Mouse (Mus musculus) CH12.LX (cell line): ENCODE measurements at regions not wholly inside any gene's neighbourhood (a gene's known extent, or its start where the extent isn't known, plus 50 kb on each side); places are given as distances from the start of the nearest gene placed in this dataset.

Source experiments
- DNase-seq: peaks from one replicate; pipeline ENCODE4 v3.0.0-alpha.2; 2013; ENCODE audit errors: extremely low read depth
- H3K27ac ChIP-seq: 2 replicates; pipeline ENCODE4 v1.5.1; 2012; ENCODE audit warnings: low read depth, mild to moderate bottlenecking, control low read depth, moderate library complexity; ENCODE audit not compliant: insufficient read depth
- H3K27me3 ChIP-seq: replicated peaks from 2 replicates; pipeline ENCODE3; 2012; ENCODE audit warnings: inconsistent platforms
- H3K36me3 ChIP-seq, 2 experiments: replicated peaks in 1 of 2; 2 replicates each; pipeline versions ENCODE3 to v1.6.1; 2012; ENCODE audit warnings: inconsistent platforms in 1 of 2, low read length in 1 of 2, mild to moderate bottlenecking in 1 of 2, mixed read lengths in 1 of 2, moderate library complexity in 1 of 2; ENCODE audit not compliant: control insufficient read depth in 1 of 2, insufficient read depth in 1 of 2
- H3K4me1 ChIP-seq, 2 experiments: 2 replicates each; pipeline ENCODE4 v1.6.1; 2012; ENCODE audit warnings: inconsistent platforms in 1 of 2, moderate library complexity in 1 of 2; ENCODE audit not compliant: insufficient read depth in 2 of 2, control insufficient read depth in 1 of 2
- H3K4me2 ChIP-seq: 2 replicates; pipeline ENCODE4 v1.6.1; 2012; ENCODE audit warnings: low read depth, mild to moderate bottlenecking, control low read depth; ENCODE audit not compliant: poor library complexity, insufficient read depth, severe bottlenecking
- H3K4me3 ChIP-seq, 3 experiments: fragments of 150-350 bp in 1 of 3; sonication (generic) in 1 of 3; replicated peaks in 1 of 3; 2 replicates each; pipeline versions ENCODE3 to v1.5.1; 2011 to 2012; ENCODE audit warnings: low read depth in 2 of 3, low read length in 2 of 3, mild to moderate bottlenecking in 2 of 3, moderate library complexity in 2 of 3, control low read depth in 1 of 3, improper control_type of control experiment in 1 of 3, inconsistent platforms in 1 of 3, mixed read lengths in 1 of 3; ENCODE audit not compliant: poor library complexity in 1 of 3
- H3K79me2 ChIP-seq: replicated peaks from 2 replicates; pipeline ENCODE4 v1.6.1; 2012; ENCODE audit warnings: mild to moderate bottlenecking, moderate library complexity; ENCODE audit not compliant: control insufficient read depth, poor library complexity, insufficient read depth, severe bottlenecking; ENCODE audit errors: extremely low read depth
- H3K9ac ChIP-seq: 2 replicates; pipeline ENCODE4 v1.6.1; 2012; ENCODE audit warnings: low read depth, mild to moderate bottlenecking, control low read depth, moderate library complexity; ENCODE audit not compliant: insufficient read depth
- H3K9me3 ChIP-seq: replicated peaks from 2 replicates; pipeline ENCODE3; 2012; ENCODE audit warnings: low read length, inconsistent platforms, mixed read lengths
- BHLHE40 ChIP-seq: IDR thresholded peaks from 2 replicates; pipeline ENCODE4 v1.6.1; 2011; ENCODE audit warnings: mild to moderate bottlenecking, low read depth, low read length, improper control_type of control experiment
- CHD1 ChIP-seq: IDR thresholded peaks from 2 replicates; pipeline ENCODE4 v1.6.1; 2012; ENCODE audit warnings: low read depth, low read length, improper control_type of control experiment, inconsistent platforms
- CHD2 ChIP-seq: IDR thresholded peaks from 2 replicates; pipeline ENCODE4 v1.6.1; 2011; ENCODE audit warnings: low read length, improper control_type of control experiment
- CTCF ChIP-seq, 2 experiments: IDR thresholded peaks in 1 of 2; conservative IDR thresholded peaks in 1 of 2; 2 replicates each; pipeline ENCODE4 v1.5.1; 2011 to 2012; ENCODE audit warnings: low read depth in 2 of 2, low read length in 2 of 2, improper control_type of control experiment in 1 of 2, inconsistent platforms in 1 of 2, mild to moderate bottlenecking in 1 of 2, moderate library complexity in 1 of 2
- E2F4 ChIP-seq: IDR thresholded peaks from 2 replicates; pipeline ENCODE4 v1.6.1; 2011; ENCODE audit warnings: low read depth, low read length, improper control_type of control experiment; ENCODE audit not compliant: insufficient replicate concordance
- ELF1 ChIP-seq: IDR thresholded peaks from 2 replicates; pipeline ENCODE4 v1.6.1; 2014; ENCODE audit warnings: low read depth, mild to moderate bottlenecking, inconsistent platforms, low read length, improper control_type of control experiment
- EP300 ChIP-seq: IDR thresholded peaks from 2 replicates; pipeline ENCODE4 v1.6.1; 2011; ENCODE audit warnings: low read length, improper control_type of control experiment
- ETS1 ChIP-seq: conservative IDR thresholded peaks from 2 replicates; pipeline ENCODE4 v1.6.1; 2012; ENCODE audit warnings: low read depth, mild to moderate bottlenecking, inconsistent platforms, low read length, improper control_type of control experiment, moderate library complexity
- GABPA ChIP-seq: IDR thresholded peaks from 2 replicates; pipeline ENCODE4 v1.6.1; 2012; ENCODE audit warnings: low read depth, low read length, improper control_type of control experiment, inconsistent platforms; ENCODE audit not compliant: insufficient replicate concordance
- HCFC1 ChIP-seq: IDR thresholded peaks from 2 replicates; pipeline ENCODE4 v1.6.1; 2012; ENCODE audit warnings: low read depth, mild to moderate bottlenecking, inconsistent platforms, low read length, improper control_type of control experiment
- IRF4 ChIP-seq: IDR thresholded peaks from 2 replicates; pipeline ENCODE4 v1.6.1; 2014; ENCODE audit warnings: low read depth, mild to moderate bottlenecking, inconsistent platforms, low read length, improper control_type of control experiment
- MAX ChIP-seq: IDR thresholded peaks from 2 replicates; pipeline ENCODE4 v1.6.1; 2011; ENCODE audit warnings: low read length, improper control_type of control experiment
- MEF2A ChIP-seq: IDR thresholded peaks from 2 replicates; pipeline ENCODE4 v1.6.1; 2014; ENCODE audit warnings: low read depth, mild to moderate bottlenecking, inconsistent platforms, low read length, improper control_type of control experiment, borderline replicate concordance
- MXI1 ChIP-seq: IDR thresholded peaks from 2 replicates; pipeline ENCODE4 v1.6.1; 2011; ENCODE audit warnings: mild to moderate bottlenecking, low read depth, low read length, improper control_type of control experiment
- MYC ChIP-seq: IDR thresholded peaks from 2 replicates; pipeline ENCODE4 v1.6.1; 2011; ENCODE audit warnings: low read depth, mild to moderate bottlenecking, improper control_type of control experiment, low read length
- NRF1 ChIP-seq: IDR thresholded peaks from 2 replicates; pipeline ENCODE4 v1.6.1; 2014; ENCODE audit warnings: low read depth, mild to moderate bottlenecking, inconsistent platforms, low read length, improper control_type of control experiment, moderate library complexity
- PAX5 ChIP-seq: IDR thresholded peaks from 2 replicates; pipeline ENCODE4 v1.6.1; 2012; ENCODE audit warnings: low read length, inconsistent platforms, mixed read lengths
- POLR2AphosphoS2 ChIP-seq: IDR thresholded peaks from 2 replicates; pipeline ENCODE4 v1.6.1; 2011; ENCODE audit warnings: low read depth, low read length, improper control_type of control experiment
- RAD21 ChIP-seq: IDR thresholded peaks from 2 replicates; pipeline ENCODE4 v1.6.1; 2011; ENCODE audit warnings: low read depth, mild to moderate bottlenecking, low read length, improper control_type of control experiment, moderate library complexity
- RCOR1 ChIP-seq: conservative IDR thresholded peaks from 2 replicates; pipeline ENCODE4 v1.6.1; 2012; ENCODE audit warnings: low read depth, mild to moderate bottlenecking, inconsistent platforms, low read length, improper control_type of control experiment
- SIN3A ChIP-seq: IDR thresholded peaks from 2 replicates; pipeline ENCODE4 v1.6.1; 2012; ENCODE audit warnings: low read length, improper control_type of control experiment, inconsistent platforms
- SMC3 ChIP-seq: IDR thresholded peaks from 2 replicates; pipeline ENCODE4 v1.6.1; 2011; ENCODE audit warnings: low read depth, low read length, improper control_type of control experiment
- TCF12 ChIP-seq: IDR thresholded peaks from 2 replicates; pipeline ENCODE4 v1.6.1; 2014; ENCODE audit warnings: low read depth, mild to moderate bottlenecking, inconsistent platforms, low read length, improper control_type of control experiment
- UBTF ChIP-seq: IDR thresholded peaks from 2 replicates; pipeline ENCODE4 v1.6.1; 2012; ENCODE audit warnings: low read depth, mild to moderate bottlenecking, inconsistent platforms, low read length, improper control_type of control experiment, moderate library complexity
- USF1 ChIP-seq: IDR thresholded peaks from 2 replicates; pipeline ENCODE4 v1.6.1; 2014; ENCODE audit warnings: low read depth, mild to moderate bottlenecking, inconsistent platforms, low read length, improper control_type of control experiment
- ZKSCAN1 ChIP-seq: IDR thresholded peaks from 2 replicates; pipeline ENCODE4 v1.6.1; 2012; ENCODE audit warnings: low read depth, inconsistent platforms, low read length, improper control_type of control experiment, borderline replicate concordance
- ZMIZ1 ChIP-seq: IDR thresholded peaks from 2 replicates; pipeline ENCODE4 v1.6.1; 2012; ENCODE audit warnings: low read depth, mild to moderate bottlenecking, inconsistent platforms, low read length, improper control_type of control experiment
- ZNF384 ChIP-seq: IDR thresholded peaks from 2 replicates; pipeline ENCODE4 v1.6.1; 2012; ENCODE audit warnings: low read depth, low read length, improper control_type of control experiment, inconsistent platforms
- dilution Hi-C: fragments of 300-500 bp; cut with MboI; formaldehyde crosslinking; loops from 2 replicates; pipeline ENCODE4 v1.14.3; 2020; ENCODE audit warnings: low sequenced_read_pairs; ENCODE audit not compliant: extremely low pct_unique_long_range_greater_than_20kb, extremely low pct_ligation_motif_present
- in situ Hi-C: fragments of 300-500 bp; cut with MboI; formaldehyde crosslinking; loops from 3 replicates; pipeline ENCODE4 v1.14.3; 2019; ENCODE audit warnings: low sequenced_read_pairs, low pct_ligation_motif_present, low pct_unique_long_range_greater_than_20kb, mixed read lengths

GRCm38 (mm10) chr3:134050649-134051048 lies 185.6 kb upstream of the Cxxc4 start:
- H3K27ac ChIP-seq: no peak overlapping the region
- H3K9ac ChIP-seq: no peak overlapping the region
- no peak overlapping the region for H3K4me2 ChIP-seq
- dilution Hi-C loops (no loop called here), in situ Hi-C loops (no loop called here)
- H3K4me3 ChIP-seq: no peak overlapping the region
- TF ChIP-seq TCF12 (no peak), ZKSCAN1 (no peak), SIN3A (no peak), USF1 (no peak), E2F4 (no peak), EP300 (no peak), GABPA (no peak), MXI1 (no peak), CHD1 (no peak), RCOR1 (no peak), BHLHE40 (no peak), SMC3 (no peak), RAD21 (no peak), MAX (no peak), ZMIZ1 (no peak), PAX5 (no peak), CHD2 (no peak), MEF2A (no peak), HCFC1 (no peak)
- no peaks in the 10 kb centered on the region for H3K79me2 ChIP-seq
- H3K36me3 ChIP-seq: no peaks in the 10 kb centered on the region
- H3K9me3 ChIP-seq: no peaks in the 10 kb centered on the region
- no peak for DNase-seq
- H3K4me1 ChIP-seq: no peaks in the 10 kb centered on the region
- H3K27me3 ChIP-seq: no peaks in the 10 kb centered on the region

DNA sequence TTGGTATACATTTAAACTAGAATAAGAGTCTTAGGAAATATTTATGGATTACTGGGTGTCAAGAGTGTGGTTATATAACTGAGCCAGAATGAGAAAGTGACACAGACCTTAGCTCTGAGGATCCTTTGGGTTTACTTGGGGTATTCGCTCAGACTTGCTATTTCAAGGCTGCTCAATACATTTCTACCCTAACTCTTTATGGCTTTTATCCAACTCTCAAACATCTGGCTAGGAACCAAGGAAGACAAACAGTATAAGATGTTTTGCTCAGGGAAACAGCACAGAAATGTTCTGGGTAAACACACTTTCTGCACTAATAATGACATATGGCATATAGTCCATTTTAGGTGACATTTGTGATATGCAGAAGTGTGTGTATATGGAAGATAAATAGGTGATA lies 153.8 kb upstream of the Cxxc4 start:
- no peak overlapping the region for H3K27ac ChIP-seq
- 0 out of 4 replicates have a peak, but pooled peaks cover 0 to 3% of the 10 kb centered on the region in 2 experiments for H3K4me1 ChIP-seq
- no peaks in the 10 kb centered on the region for H3K27me3 ChIP-seq
- dilution Hi-C loops (no loop called here), in situ Hi-C loops (no loop called here)
- peaks cover 7% of the 10 kb centered on the region for H3K9me3 ChIP-seq
- TF ChIP-seq MEF2A (no peak), ZKSCAN1 (no peak), RCOR1 (no peak), BHLHE40 (no peak), ELF1 (no peak), E2F4 (no peak), NRF1 (no peak), HCFC1 (no peak), UBTF (no peak), ZNF384 (no peak), PAX5 (no peak), SMC3 (no peak), CTCF (conservative IDR thresholded peaks at IDR 0.05 in 1 of 2, IDR thresholded peaks at IDR 0.05 in 1 of 2; ENCODE audit: low read depth in 2 of 2, low read length in 2 of 2) (no peak), MYC (no peak), ETS1 (no peak), POLR2AphosphoS2 (no peak), ZMIZ1 (no peak), USF1 (no peak), MAX (no peak), IRF4 (no peak)
- H3K9ac ChIP-seq: no peak overlapping the region
- H3K4me2 ChIP-seq: no peak overlapping the region
- H3K36me3 ChIP-seq: no peaks in the 10 kb centered on the region
- no peak for DNase-seq
- H3K79me2 ChIP-seq: no peaks in the 10 kb centered on the region
- no peak overlapping the region for H3K4me3 ChIP-seq
